Mouse (Mus musculus) liver, embryonic 14.5 days (tissue): Measurements from ENCODE around the gene Gm31371. TPM values are rescaled to one million over a fixed set of nuclear protein-coding genes. Genes with fewer than 3 reads are reported as not detected.
"Not testable (repeated sequence)": the region's sequence is repeated elsewhere in the genome, so short reads cannot be mapped to it uniquely, and the experiment has no call there.

Source experiments
- ATAC-seq: fragments of 200-750 bp; cut with Nextera tagmentation; 2 replicates; pipeline ENCODE4 v1.8.0; 2017; ENCODE audit warnings: moderate number of reproducible peaks, mild to moderate bottlenecking, moderate library complexity; ENCODE audit not compliant: insufficient read depth
- DNase-seq, 3 experiments: peaks; one replicate each; pipeline ENCODE4 v3.0.0-alpha.2; 2012 to 2013; ENCODE audit warnings: low read depth in 3 of 3, low spot score in 3 of 3
- H3K27ac ChIP-seq: fragments of 300-500 bp; sonication (generic); 2 replicates; pipeline ENCODE4 v1.5.1; 2014; ENCODE audit warnings: moderate library complexity, mild to moderate bottlenecking, control low read depth, inconsistent platforms
- H3K27me3 ChIP-seq: fragments of 300-500 bp; sonication (generic); 2 replicates; pipeline ENCODE4 v1.6.1; 2014; ENCODE audit warnings: mild to moderate bottlenecking, low read length, moderate library complexity; ENCODE audit not compliant: control insufficient read depth, insufficient read depth
- H3K36me3 ChIP-seq: fragments of 300-500 bp; sonication (generic); replicated peaks from 2 replicates; pipeline ENCODE4 v1.6.1; 2014; ENCODE audit warnings: low read depth; ENCODE audit not compliant: control insufficient read depth, insufficient read depth
- H3K4me1 ChIP-seq, 2 experiments: fragments of 200-500 bp in 1 of 2; fragments of 300-500 bp in 1 of 2; sonication (generic) in 1 of 2; replicated peaks; 2 replicates each; pipeline ENCODE4 v1.6.1; 2012 to 2014; ENCODE audit warnings: antibody characterized with exemption in 1 of 2, inconsistent platforms in 1 of 2, low read length in 1 of 2; ENCODE audit not compliant: control insufficient read depth in 2 of 2, insufficient read depth in 2 of 2
- H3K4me2 ChIP-seq: fragments of 300-500 bp; sonication (generic); 2 replicates; pipeline ENCODE4 v1.6.1; 2014; ENCODE audit warnings: low read depth, mild to moderate bottlenecking, control low read depth, moderate library complexity
- H3K4me3 ChIP-seq, 2 experiments: fragments of 200-500 bp in 1 of 2; fragments of 300-500 bp in 1 of 2; sonication (generic) in 1 of 2; 2 replicates each; pipeline ENCODE4 v1.5.1; 2012 to 2014; ENCODE audit warnings: low read depth in 2 of 2, low read length in 2 of 2, mild to moderate bottlenecking in 2 of 2, control low read depth in 1 of 2, inconsistent platforms in 1 of 2, moderate library complexity in 1 of 2; ENCODE audit not compliant: insufficient read depth in 1 of 2
- H3K9ac ChIP-seq: fragments of 300-500 bp; sonication (generic); replicated peaks from 2 replicates; pipeline ENCODE4 v1.6.1; 2014; ENCODE audit warnings: mild to moderate bottlenecking, control low read depth, moderate library complexity
- H3K9me3 ChIP-seq: fragments of 300-500 bp; sonication (generic); 2 replicates; pipeline ENCODE4 v1.6.1; 2016; ENCODE audit warnings: low read length, mixed read lengths; ENCODE audit not compliant: control insufficient read depth
- CTCF ChIP-seq: IDR thresholded peaks from 2 replicates; pipeline ENCODE4 v1.5.1; 2016; ENCODE audit warnings: antibody characterized with exemption, low read depth, control low read depth
- EP300 ChIP-seq: IDR thresholded peaks from 2 replicates; pipeline ENCODE4 v1.6.1; 2016; ENCODE audit warnings: antibody characterized with exemption, low read depth
- WGBS: fragments of 180-500 bp; shearing (Covaris S2); extraction: QIAGEN DNeasy Blood & Tissue Kit; methylation state at CpG from one replicate; pipeline ENCODE4 v1.1.7; 2014; ENCODE audit not compliant: insufficient replicate concordance; 5-methylcytosine and 5-hydroxymethylcytosine counted together
- polyA plus RNA-seq, 2 experiments: library from polyadenylated mRNA; depleted of rRNA in 1 of 2; stranded (reverse) in 1 of 2; unstranded in 1 of 2; fragments of >200 nt; fragmentation: Nextera tagmentation in 1 of 2; extraction: Ambion mirVana in 1 of 2; gene quantifications; 2 replicates each; pipeline versions ENCODE4 v1.2.1 to v1.2.3; 2012 to 2014

The Gm31371 gene
- polyA plus RNA-seq, 2 experiments = not detected

DNA sequence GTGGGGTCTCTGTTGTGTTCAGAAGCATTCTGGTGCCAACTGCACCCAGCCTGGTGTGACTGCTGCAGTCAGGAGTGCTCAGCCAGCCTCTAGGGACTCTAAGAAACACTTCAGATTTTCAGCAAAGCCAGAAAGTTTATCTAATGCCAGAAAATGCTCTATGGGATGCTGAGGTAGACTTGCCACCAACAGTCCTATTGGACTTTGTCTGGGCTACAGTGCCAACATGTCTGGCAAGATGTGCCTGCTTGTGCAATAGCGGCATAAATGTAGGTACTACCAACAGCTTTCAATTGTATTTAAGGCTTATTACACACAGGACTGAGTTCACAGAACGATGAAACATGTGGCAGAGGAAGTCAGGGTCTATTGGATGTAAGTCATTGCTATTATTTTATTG lies 57.7 kb downstream of the Gm31371 start:
- H3K27ac ChIP-seq = no peak overlapping the region
- WGBS = 58% methylated on average over 2 of the region's 2 CpGs
- H3K9ac ChIP-seq = no peak overlapping the region
- no peak overlapping the region for H3K4me3 ChIP-seq
- DNase-seq (no peak), ATAC-seq (no peak)
- TF ChIP-seq CTCF (no peak), EP300 (no peak)
- no peaks in the 10 kb centered on the region for H3K27me3 ChIP-seq
- H3K4me1 ChIP-seq = no peaks in the 10 kb centered on the region
- H3K9me3 ChIP-seq = no peaks in the 10 kb centered on the region
- H3K36me3 ChIP-seq = no peaks in the 10 kb centered on the region
- H3K4me2 ChIP-seq = no peak overlapping the region

DNA sequence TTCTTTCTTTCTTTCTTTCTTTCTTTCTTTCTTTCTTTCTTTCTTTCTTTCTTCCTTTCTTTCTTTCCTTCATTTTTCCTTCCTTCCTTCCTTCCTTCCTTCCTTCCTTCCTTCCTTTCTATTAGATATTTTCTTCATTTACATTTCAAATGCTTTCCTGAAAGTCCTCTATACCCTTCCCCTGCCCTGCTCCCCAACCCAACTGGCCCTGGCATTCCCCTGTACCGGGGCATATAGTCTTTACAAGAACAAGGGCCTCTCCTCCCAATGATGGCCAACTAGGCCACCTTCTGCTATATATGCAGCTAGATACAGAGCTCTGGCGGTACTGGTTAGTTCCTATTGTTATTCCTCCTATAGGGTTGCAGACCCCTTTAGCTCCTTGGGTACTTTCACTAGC lies 60.6 kb downstream of the Gm31371 start:
- not testable (repeated sequence) for H3K4me3 ChIP-seq, H3K4me2 ChIP-seq, H3K27me3 ChIP-seq, H3K27ac ChIP-seq, H3K4me1 ChIP-seq, ATAC-seq, H3K9ac ChIP-seq, H3K36me3 ChIP-seq, DNase-seq, H3K9me3 ChIP-seq
- WGBS = 35% methylated on average over 2 of the region's 2 CpGs

DNA sequence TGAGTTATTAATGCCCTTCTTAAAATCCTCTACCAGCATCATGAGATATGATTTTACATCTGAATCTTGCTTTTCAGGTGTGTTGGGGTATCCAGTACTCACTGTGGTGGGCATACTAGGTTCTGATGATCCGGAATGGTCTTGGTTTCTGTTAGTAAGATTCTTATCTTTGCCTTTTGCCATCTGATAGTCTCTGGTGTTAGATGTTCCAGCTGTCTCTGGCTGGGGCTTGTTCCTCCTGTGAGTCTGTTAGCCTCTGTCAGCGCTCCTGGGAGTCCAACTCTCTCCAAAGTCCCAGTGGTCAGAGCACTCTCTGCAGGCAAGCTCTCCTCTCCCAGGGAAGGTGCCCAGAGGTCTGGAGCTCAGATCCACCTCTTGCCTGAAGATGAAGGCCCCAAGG lies 65.0 kb downstream of the Gm31371 start:
- not testable (repeated sequence) for H3K4me3 ChIP-seq, H3K9me3 ChIP-seq, H3K27me3 ChIP-seq, H3K9ac ChIP-seq, H3K4me1 ChIP-seq, H3K27ac ChIP-seq, H3K36me3 ChIP-seq, DNase-seq, H3K4me2 ChIP-seq, ATAC-seq
- 34% methylated on average over 2 of the region's 2 CpGs for WGBS

- H3K27ac ChIP-seq, H3K4me3 ChIP-seq, H3K9me3 ChIP-seq, ATAC-seq, H3K36me3 ChIP-seq, H3K4me1 ChIP-seq, H3K4me2 ChIP-seq, H3K27me3 ChIP-seq, H3K9ac ChIP-seq, DNase-seq: not testable (repeated sequence)
- 76% methylated on average over 6 of the region's 6 CpGs for WGBS
Observed at GRCm38 (mm10) chr8:19975237-19975636, 72.0 kb downstream of the Gm31371 start.

Other genes starting within 250 kb of the Gm31371 start
- not detected in 2 replicates for gene 4930467E23Rik, start 173.8 kb upstream of the Gm31371 start, polyA plus RNA-seq (2012; rRNA removed)
- gene 4930467E23Rik, start 173.8 kb upstream of the Gm31371 start, polyA plus RNA-seq (2014; fragmentation: Nextera tagmentation; extraction: Ambion mirVana) = not detected in 2 replicates